Mouse (Mus musculus) gonadal fat pad, adult 2 months (tissue): ENCODE data around the gene Pus7. TPM values are rescaled to one million over a fixed set of nuclear protein-coding genes. Genes with fewer than 3 reads are reported as not detected.

Source experiments
- DNase-seq: peaks from one replicate; pipeline ENCODE4 v3.0.0-alpha.2; 2012; ENCODE audit warnings: low read depth
- polyA plus RNA-seq: library from polyadenylated mRNA; depleted of rRNA; stranded (reverse); fragments of >200 nt; gene quantifications from 2 replicates; pipeline ENCODE4 v1.2.3, GENCODE M21; 2012; rRNA removed

Gene Pus7
- 8.6 and 10.2 TPM in 2 replicates for polyA plus RNA-seq

DNA sequence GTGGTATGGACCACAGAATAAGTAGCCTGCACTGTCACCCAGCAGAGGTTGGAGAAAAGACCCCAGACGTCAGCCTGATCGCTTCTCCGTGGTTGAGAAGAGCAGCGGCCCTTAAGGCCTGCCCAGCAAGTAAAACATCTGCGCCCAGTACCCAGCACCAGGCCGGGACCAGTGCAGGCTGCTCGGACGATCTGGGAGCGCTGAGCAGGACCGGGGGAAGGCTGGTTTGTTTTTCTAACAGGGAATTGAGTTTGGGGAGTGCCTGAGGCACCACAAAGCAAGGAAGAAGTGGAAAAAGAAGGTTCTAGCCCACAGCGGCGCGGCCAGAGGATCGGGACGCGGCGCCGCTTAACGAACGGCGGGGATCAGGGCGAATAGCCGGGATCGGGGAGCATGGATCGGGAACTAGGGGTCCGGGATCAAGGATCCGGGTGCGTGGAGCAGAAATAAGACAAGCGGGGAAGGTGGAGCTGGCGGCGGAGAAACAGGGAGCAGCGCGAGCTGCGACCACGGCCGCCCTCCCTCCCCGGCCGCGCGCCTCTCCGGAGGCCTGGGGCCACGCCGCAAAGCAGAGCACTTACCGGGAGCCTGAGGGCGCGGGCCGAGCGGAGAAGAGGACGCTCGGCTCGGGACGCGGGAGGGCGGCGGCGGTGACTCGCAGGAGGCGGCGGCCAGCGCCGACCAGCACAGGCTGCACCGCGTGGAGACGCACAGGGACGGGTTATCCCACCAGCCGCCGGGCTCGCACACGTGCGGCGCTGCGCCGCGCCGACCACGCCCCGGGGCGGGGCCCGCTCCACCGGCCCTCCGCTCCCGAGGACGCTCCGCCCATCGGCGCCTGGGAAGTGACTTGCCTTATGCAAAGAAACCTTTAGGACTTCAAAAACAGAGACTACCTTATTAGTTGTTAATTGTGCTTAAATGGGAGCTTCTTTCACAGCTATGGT lies at the start of gene Pus7:
Pus7 (minus strand) TSS at position 781 of the 947 bp plus-strand sequence.
- no peak for DNase-seq

DNA sequence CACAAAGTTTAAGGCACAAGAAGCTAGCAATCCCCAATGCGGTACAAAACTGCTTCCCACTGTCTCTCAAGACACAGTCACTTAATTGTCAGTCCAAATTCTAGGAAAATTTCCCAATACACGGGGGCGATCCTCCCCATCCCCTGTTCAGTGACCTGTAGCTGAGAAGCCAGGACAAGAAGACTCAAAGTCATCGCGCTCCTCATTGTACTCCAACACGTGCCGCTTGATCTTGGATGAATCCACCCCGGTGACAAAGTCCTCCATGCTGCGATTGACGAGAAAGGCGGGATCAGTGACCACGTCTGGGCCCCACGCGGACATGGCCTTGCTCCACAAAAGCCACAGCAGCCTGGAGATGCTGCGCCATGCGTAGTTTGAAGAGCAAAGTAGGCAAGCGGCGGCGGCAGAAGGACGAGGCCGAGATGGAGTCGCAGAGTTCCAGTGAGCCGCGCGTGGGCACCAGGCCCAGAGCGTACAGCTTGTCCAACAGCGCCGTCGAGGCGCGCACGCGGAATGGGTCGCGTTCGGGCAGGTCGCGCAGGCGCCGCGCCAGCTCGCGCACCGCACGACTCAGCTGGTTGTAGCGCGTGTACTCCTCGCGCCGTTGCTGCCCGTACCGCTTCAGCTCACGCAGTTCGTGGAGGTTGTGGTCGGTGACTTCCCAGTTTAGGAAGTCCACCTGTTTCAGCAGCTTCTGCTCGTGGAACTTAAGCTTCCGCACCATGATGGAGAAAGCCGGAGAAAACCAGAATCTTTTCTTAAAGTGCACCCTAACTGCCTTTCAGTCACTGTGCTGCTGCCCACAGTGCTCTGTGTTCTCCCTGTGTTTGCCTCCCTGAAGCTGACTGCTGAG lies 47.6 kb upstream of the Pus7 start:
- no peak for DNase-seq

DNA sequence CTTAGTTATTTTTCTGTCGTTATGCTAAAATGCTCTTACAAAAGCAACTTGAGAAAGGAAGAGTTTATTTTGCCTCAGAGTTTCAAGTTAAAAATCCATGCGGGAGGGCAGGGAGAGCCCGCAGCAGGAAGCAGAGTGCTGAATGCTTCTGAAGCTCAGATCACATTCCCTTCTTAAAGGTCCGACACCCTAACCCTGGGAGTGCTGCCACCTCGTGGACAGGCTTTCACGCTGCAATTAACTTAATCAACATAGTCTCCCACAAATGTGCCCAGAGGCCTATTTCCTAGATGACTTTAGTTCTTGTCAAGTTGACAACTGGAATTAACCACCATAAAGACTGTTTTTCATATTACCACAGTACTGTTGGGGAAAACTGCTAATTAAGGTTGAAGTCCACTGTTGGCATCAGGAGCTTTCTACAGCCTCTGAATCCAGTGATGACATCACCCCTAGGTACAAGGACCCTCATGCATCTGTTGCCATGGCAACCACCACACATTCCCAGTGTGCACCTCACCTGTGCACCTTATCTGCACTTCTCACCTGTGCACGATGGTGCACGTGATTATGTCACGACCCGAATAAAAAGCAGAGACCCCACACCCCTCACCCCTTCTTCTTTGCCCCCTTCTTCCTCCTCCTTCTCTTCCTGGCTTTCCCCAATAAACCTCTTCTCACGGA lies 43.0 kb upstream of the Pus7 start:
- no peak for DNase-seq

- no peak for DNase-seq
Measured at GRCm38 (mm10) chr5:23824171-23824733, 40.7 kb upstream of the Pus7 start.

- no peak for DNase-seq
Measured at GRCm38 (mm10) chr5:23822306-23822705, 38.8 kb upstream of the Pus7 start.

GRCm38 (mm10) chr5:23816681-23817080 lies 33.2 kb upstream of the Pus7 start:
- no peak for DNase-seq

GRCm38 (mm10) chr5:23814841-23815240 lies 31.3 kb upstream of the Pus7 start:
- DNase-seq: no peak

DNA sequence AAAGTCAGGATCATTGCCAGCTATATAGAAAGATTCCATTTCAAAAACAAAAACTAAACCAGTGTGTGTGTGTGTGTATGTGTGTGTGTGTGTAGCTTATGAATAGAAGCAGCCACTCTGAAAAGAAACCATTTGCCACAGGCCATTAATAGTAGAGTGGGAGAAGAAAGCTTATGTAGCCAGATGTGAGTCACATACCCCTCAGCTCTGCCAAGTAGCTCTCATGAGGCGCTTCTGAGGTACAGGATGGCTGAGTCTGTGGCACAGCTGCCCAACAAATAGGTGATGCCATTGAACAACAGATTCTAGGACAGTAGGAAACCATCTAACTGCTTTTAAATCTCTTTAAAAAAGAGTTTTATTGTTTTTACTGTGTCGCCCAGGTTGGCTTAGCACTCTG lies 9.2 kb upstream of the Pus7 start:
- DNase-seq: no peak

GRCm38 (mm10) chr5:23789078-23789612 lies 5.6 kb upstream of the Pus7 start:
- DNase-seq: no peak

DNA sequence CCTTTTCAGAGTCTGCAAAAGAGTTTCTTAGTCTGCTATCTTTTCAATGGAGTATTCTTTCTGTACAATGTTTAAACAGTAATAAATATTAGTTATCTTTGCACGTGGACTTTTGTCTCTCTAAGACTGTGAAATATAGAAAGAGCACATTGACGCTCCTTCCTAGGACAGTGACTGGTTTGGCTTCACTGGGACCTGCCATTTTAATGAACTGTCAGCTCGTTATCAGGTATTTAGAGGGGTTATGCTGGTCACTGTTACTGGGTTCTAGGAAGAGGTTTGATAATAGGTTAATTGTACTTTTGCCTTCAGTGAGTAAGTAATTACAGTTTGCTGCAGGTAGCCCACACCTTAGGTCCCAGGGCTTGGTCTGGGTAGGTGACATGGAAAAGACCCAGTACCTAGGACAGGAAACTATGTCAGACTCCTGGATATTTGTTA lies 4.9 kb upstream of the Pus7 start:
- DNase-seq: no peak

DNA sequence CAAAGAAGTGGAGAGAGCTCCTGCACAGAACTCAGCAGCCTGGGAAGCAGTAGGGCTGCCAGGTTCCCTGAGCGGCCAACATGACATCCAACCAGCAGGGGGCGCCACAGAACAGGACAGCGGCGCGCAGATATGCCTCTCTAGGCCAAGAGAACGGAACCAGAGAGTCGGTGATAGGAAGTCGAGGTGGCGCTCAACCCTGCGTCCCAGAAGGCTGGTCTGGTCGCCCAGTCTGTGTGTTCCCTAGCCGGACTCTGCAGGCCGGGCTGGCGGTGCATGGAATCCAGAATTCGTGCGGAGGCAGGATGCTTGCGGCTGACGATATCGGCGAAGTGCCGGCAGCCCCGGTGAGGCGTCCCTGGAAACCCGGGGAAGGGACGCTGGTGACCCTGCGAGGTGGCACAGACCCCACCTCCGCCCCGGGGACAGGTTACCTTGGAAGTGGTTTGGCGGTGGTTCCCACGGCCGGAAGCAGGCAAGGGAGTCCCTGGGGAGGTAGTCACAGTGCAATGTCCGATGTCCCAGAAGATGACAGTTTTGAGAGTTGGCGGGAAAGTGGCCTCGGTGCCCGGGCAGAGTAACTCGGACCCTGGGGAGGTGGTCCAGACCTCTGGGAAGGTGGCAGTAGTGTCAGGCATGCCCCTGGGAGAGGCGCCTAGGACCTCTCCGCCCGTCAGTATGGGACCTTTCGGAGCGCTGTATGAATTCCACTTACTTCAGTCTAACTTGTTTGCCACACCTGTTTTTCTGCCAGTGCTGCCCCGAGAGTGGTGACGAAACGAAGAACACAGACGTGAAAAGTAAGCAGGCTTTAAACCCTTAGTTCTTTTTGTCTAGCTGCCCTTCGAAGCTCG lies 4.3 kb upstream of the Pus7 start, which contains the start of gene Rint1:
Rint1 (plus strand) TSS at position 176 of the 854 bp plus-strand sequence.
- no peak for DNase-seq

- DNase-seq: no peak
Measured at GRCm38 (mm10) chr5:23782051-23782810, 1.3 kb downstream of the Pus7 start.

DNA sequence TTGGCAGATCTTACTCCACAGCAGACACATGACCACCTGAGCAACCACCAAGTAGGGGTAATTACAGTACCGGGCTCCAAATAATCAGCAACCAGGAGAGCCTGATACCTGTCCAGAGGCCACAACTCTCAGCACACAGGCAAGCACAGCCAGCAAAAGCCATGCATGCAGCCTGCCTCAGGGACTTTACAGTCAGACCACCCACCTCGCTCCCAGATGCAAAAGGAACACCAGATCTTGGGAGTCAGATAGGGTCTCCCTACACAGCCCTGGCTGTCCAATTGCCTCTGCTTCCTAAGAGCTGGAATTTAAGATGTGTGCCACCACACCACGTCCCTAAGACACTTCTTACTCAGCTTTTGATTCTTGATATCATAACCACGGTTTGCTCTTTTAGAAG lies 2.3 kb downstream of the Pus7 start:
- no peak for DNase-seq

DNA sequence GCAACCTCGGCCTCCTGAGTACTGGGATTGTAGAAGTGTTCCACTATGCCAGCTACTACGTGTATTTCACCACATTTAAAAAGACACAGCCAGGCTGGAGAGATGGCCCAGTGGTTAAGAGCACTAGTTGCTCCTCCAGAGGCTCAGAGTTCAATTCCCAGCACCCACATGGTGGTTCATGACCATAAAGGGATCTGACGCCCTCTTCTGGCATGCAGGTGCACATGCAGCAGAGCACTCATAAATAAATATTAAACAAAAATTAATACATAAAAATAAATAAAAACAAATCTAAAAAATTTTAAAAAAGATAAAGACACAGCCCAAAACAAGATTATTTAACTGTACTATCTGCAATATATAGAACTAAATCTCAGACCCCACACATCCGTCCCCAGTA lies 3.0 kb downstream of the Pus7 start:
- no peak for DNase-seq

DNA sequence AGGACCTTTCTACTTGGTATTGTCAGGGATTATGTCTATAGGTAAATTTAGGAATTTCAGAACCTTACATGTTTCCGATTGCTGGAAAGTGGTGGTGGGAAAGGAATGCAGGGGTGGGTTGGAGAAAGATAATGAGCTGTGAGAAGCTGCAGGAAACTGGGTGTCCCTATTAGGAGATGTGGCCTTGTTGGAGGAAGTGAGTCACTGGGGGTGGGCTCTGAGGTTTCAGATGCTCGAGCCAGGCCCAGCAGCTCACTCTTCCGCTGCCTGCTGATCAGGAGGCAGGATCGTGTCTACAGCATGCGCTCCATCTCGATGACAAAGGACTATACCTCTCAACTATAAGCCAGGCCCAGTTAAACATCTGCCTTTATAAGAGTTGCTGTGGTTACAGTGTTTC lies 9.3 kb downstream of the Pus7 start:
- DNase-seq: no peak

GRCm38 (mm10) chr5:23771105-23771504 lies 12.4 kb downstream of the Pus7 start:
- DNase-seq: no peak

GRCm38 (mm10) chr5:23764557-23764956 lies 19.0 kb downstream of the Pus7 start:
- DNase-seq: no peak

GRCm38 (mm10) chr5:23762531-23762930 lies 21.0 kb downstream of the Pus7 start:
- DNase-seq: no peak

DNA sequence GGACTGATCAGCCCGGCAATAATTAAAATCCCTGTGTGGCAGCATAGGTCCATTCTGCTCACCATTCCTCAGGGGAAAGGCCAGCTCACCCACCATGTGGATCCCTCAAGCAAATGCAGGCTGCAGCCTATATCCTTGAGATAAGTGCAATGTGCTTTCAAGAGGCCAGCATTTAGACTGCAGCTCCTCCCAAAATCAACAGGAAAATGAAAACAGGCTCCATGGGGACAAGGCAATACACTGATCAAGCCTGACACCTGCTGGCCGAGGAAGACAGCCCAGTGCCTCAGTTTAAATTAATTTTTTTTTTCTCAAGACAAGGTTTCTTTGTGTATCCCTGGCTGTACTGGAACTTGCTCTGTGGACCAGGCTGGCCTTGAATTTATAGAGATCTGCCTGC lies 24.9 kb downstream of the Pus7 start:
- no peak for DNase-seq

GRCm38 (mm10) chr5:23756368-23756767 lies 27.1 kb downstream of the Pus7 start:
- DNase-seq: no peak
